Mouse (Mus musculus) ES-E14 (cell line): ENCODE measurements at regions not wholly inside any gene's neighbourhood (a gene's known extent, or its start where the extent isn't known, plus 50 kb on each side); places are given as distances from the start of the nearest gene placed in this dataset.

ENCODE experiments used
- HCFC1 ChIP-seq: IDR thresholded peaks from 2 replicates; pipeline ENCODE4 v1.6.1; 2012; ENCODE audit warnings: low read length, inconsistent platforms, borderline replicate concordance; ENCODE audit not compliant: insufficient read depth
- MAFK ChIP-seq: IDR thresholded peaks from 2 replicates; pipeline ENCODE4 v1.6.1; 2014; ENCODE audit warnings: mild to moderate bottlenecking, low read depth, low read length, inconsistent platforms; ENCODE audit not compliant: insufficient read depth
- ZC3H11A ChIP-seq: IDR thresholded peaks from 2 replicates; pipeline ENCODE4 v1.6.1; 2012; ENCODE audit warnings: low read depth, mild to moderate bottlenecking, inconsistent platforms, low read length, borderline replicate concordance

- TF ChIP-seq MAFK (no peak), HCFC1 (no peak), ZC3H11A (no peak)
Measured at GRCm38 (mm10) chr2:178916316-178917033, 486.1 kb downstream of the Cdh26 start.
